Mouse (Mus musculus): ENCODE results near the gene Rgs2.

DNA sequence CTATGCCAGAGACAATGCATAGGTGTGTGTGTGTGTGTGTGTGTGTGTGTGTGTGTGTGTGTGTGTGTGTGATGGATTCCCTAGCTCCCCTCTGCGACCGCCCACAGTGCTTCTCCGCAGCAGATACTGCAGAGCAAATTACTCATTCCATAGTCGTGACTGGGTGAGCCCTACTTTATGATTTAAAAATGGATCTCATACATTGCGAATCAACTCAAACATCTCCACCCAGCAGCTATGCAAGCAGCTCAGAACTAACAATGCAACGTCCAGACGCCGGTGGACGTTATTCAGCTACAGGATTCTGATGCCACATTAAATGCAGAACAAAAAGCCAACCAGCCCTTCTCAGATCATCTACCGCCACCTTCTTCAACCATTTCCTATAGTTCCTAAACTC lies 545 bp downstream of the Rgs2 start:
- TF ChIP-seq POLR2A (IDR thresholded peaks at IDR 0.05; ENCODE audit: insufficient read depth, low read length) (no peak), CTCF (IDR thresholded peaks at IDR 0.05; ENCODE audit: low read depth, low read length) (no peak), EP300 (IDR thresholded peaks at IDR 0.05; ENCODE audit: insufficient read depth, low read depth, low read length) (no peak)
